Mouse (Mus musculus) brain, adult 10 weeks (tissue): Measurements from ENCODE around the gene Clk1. TPM values are rescaled to one million over a fixed set of nuclear protein-coding genes. Genes with fewer than 3 reads are reported as not detected.

Experiments
- polyA plus RNA-seq: library from polyadenylated mRNA; stranded (reverse); fragments of 350-450 nt; fragmentation: Illumina TruSeq; extraction: RNeasy Lipid Tissue Mini Kit (QIAGEN cat#74804); gene quantifications from one replicate; pipeline ENCODE4 v1.2.3, GENCODE M21; 2015; ENCODE audit warnings: low read depth, low replicate concordance

Gene Clk1
- 174 TPM for polyA plus RNA-seq

GRCm38 (mm10) chr1:58423371-58424248 is at the start of gene Clk1:
TSS of gene Clk1 (minus strand) at chr1:58424066.

DNA sequence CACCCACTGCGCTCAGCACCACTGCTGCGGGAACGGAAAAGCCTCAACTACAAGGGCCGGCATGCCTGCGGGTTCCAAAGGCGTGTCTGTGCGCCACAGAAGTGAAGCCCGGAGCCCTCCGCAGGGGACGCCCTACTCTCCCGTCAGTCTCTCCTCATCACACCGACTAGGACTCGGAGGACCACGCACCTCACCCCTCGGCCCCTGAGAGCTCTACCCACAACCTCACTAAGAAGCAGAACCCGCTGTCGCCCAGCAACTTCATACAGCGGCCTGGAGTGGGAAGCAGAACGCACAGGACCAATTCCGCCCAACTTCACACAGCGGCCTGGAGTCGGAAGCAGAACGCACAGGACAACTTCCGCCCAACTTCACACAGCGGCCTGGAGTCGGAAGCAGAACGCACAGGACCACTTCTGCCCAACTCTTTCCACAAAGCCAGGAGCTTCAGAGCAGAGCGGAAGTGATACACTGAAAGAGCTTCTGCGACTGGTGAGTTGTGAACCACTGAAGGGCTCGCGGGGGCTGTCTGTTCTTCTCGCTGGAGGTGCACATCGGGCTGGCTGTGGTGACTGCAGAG is 21.4 kb upstream of the Clk1 start, which contains the start of the genes Nif3l1 and Ppil3:
Gene Nif3l1 (plus strand): TSS at position 9 of the 580 bp plus-strand sequence.
Gene Ppil3 (minus strand): TSS at position 344 of the 580 bp plus-strand sequence.

DNA sequence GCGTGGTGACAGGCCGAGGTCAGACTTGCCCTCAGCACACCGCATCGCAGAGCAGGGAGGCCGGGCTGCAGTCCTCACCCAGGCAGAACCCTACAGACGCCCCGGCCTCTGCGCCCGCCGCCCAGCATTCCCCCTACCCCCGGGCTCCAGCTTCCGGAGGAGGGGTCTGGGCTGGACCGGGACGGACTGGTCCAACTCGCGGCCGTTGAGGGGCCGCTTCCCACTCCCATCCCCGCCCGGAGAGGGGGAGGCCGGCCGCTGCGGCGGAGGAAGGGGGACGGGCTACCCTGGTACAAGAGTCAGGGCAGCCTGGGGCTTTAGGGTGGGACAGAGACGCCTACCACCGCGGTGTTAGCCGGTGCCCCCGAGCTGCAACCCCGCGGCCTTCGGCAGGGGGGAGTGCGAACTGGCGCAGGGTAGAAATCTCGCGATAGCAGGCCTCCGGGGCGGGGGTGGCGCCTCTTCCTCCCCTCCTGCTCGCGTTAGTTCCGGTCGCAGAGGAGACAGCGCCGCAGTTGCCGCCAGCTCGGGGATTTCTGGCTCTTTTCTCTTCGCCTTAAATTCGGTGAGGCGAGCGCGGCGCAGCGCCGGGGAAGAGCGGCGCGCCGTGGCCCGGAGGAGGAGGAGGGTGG is 31.1 kb downstream of the Clk1 start, which contains the start of gene Bzw1:
Gene Bzw1 (plus strand): TSS at position 247 of the 632 bp plus-strand sequence.

Other genes with a start within 250 kb of the Clk1 start
- 0.58 TPM for gene Aox4, start 213.7 kb downstream of the Clk1 start, polyA plus RNA-seq
- gene Aox2, start 145.7 kb downstream of the Clk1 start, polyA plus RNA-seq, result not detected
- 183 TPM for gene Bzw1, start 31.2 kb downstream of the Clk1 start, polyA plus RNA-seq
- gene Nif3l1, start 21.1 kb upstream of the Clk1 start, polyA plus RNA-seq, result 34.7 TPM
- gene Ppil3, start 21.4 kb upstream of the Clk1 start, polyA plus RNA-seq, result 52.0 TPM
- gene Orc2, start 81.0 kb upstream of the Clk1 start, polyA plus RNA-seq, result 30.1 TPM
- gene Fam126b, start 162.3 kb upstream of the Clk1 start, polyA plus RNA-seq, result 51.4 TPM
- 265 TPM for gene Ndufb3, start 162.3 kb upstream of the Clk1 start, polyA plus RNA-seq